Mouse (Mus musculus) bone marrow macrophage, adult 2 months (primary cell): ENCODE results near the gene Wars.

Experiments used
- CTCF ChIP-seq: IDR thresholded peaks from 2 replicates; pipeline ENCODE4 v1.5.1; 2012; ENCODE audit warnings: low read depth, mild to moderate bottlenecking, low read length, moderate library complexity
- POLR2A ChIP-seq: IDR thresholded peaks from 2 replicates; pipeline ENCODE4 v1.6.1; 2012; ENCODE audit warnings: mild to moderate bottlenecking, low read depth, low read length, borderline replicate concordance

DNA sequence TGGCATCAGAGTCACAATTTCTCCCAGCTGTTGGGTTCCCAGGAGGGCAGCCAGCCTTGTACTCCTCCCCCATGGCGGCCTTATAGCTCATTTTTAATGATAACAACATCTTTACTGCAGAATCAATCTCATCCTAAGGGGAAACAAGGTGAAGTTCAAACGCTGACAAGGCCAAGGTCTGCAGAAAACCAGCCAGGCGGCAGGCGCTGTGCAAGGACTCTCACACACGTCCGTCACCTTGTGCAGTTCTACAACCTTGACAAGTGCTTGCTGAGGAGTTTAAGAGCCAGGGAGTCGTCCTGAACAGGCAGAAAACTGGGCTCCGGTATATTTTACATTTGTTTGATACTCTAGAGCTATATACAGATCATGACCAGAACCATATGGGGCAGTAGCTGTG, 11.2 kb downstream of the Wars start:
- no peak for TF ChIP-seq CTCF
- no peak for TF ChIP-seq POLR2A
